Mouse (Mus musculus): ENCODE results near the gene Abcg4.
"Not testable (repeated sequence)": the region's sequence is repeated elsewhere in the genome, so short reads cannot be mapped to it uniquely, and the experiment has no call there.

Abcg4 gene

DNA sequence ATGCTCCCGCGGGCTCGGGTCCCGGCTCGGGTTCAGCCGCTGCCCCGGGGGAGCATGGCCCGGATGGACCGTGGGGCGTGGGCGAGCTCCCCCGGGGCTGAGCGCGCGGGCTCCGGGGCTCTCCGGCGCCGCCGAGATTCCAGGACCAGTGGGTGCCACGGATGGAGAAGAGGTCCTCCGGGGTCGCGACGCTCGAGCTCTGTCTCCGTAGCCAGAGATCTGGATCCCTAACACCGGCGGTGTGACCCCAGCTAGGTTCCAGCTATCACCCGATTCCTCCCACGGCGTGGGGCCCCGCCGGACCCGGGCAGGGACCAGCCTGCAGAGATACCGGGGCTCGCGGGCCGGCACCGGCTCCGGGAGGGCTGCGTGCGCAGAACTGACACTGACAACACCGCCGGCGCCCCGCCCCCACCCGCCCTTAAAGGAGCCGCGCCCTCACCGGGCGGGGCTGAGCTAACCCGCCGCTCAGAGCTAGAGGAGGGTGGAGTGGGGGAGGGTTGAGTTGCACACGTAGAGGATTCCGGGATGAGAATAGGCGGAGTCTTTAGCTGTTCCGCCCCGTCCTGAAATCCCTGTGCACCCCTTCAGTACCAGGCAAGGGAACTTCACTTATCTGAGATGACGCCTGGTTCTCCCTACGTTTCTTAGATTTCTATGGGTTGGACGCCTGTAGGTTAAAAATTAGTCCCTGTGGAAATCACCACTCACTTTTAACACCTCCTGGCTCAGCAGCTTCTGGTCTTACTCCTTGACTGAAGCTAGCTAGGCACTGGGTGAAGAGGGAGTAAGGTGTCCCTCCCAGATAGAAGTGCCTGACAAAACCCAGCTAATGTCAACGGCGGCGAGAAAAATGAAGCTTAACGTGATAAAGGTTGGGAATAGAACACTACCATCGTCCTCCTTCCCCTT is 31.7 kb upstream of the Abcg4 start, which contains the start of gene C2cd2l:
C2cd2l (minus strand) TSS at position 399 of the 912 bp plus-strand sequence.
- DNase-seq (ENCODE audit: low spot score), result peak; percentile 95

- no peak for DNase-seq (ENCODE audit: low spot score)
Observed at GRCm38 (mm10) chr9:44319105-44319886, 30.9 kb upstream of the Abcg4 start.

- no peak for DNase-seq (ENCODE audit: low spot score)
Observed at GRCm38 (mm10) chr9:44318826-44319095, 30.3 kb upstream of the Abcg4 start.

DNA sequence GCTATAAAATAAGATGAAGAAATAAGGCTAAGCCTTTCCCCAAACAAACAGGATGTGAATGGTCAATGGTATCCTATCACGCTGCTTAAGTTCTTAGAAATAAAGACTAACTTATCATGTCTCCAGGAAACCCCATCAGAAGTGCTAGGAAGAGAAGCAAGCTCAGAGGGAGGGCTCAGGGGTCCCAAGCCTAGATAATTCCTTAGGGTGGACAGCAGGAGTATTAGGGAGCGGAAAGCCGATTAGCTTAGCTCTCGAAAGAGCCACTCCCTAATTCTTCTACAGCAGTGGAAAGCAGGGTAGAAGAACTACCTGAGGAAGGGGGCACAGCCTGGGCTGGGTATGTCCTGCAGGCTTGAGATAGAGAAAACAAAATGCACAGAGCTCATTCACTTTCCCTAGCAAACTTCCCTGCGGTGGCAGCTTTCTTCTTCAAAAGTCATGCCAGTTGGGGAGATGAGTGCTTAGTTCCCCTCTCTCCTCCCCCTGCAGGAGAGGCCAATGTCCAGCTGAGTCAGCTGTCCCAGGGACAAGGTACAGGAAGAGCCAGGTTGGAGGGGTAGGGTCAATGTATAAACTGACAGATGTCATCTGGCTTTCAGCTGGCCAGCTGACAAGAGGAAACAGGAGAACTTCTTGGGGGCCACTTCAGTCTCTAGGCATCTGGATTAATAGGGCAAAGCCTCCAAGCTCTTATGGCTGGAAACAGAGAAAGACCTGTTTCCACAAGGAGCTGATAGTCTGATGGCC is 29.8 kb upstream of the Abcg4 start:
- DNase-seq (ENCODE audit: low spot score), result no peak

DNA sequence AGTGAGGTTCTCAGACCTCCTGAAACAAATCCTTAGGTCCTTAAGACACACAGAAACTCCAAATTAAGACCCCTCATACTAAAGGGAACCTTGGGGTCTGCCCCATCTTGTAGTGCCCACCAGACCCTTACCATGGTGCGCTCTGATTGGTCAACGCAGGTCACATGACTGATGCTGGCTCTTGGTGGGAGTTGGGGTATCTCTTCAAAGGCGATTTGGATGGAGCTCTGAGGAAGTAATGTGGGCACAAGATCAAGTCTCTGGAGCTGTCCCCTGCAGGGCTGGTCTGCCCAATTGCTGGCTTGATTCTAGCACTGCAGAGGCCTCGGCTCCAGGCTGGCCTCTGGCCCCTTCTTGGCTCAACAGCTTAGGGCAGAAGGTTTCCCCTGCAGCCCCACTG is 29.0 kb upstream of the Abcg4 start:
- DNase-seq (ENCODE audit: low spot score), result no peak

DNA sequence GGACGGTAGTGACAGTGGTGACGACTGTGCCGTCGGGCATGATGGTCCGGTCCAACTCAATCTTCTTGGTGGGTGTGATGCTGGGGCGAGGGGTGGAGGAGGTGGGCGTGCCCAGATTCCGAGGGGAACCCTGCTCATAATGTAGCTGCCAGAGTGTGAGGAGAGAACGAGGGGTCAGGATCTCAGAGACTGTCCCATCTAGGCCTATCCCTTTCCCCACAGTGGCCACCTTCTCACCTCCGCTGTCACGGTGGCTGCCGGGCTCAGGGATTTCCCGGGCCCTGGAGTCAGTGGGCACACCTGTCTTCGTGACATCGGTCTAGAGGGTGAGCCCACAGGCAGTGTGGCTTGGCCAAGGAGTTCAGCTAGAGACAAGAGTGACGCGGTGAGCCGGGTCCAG is 26.5 kb upstream of the Abcg4 start:
- no peak for DNase-seq (ENCODE audit: low spot score)

DNA sequence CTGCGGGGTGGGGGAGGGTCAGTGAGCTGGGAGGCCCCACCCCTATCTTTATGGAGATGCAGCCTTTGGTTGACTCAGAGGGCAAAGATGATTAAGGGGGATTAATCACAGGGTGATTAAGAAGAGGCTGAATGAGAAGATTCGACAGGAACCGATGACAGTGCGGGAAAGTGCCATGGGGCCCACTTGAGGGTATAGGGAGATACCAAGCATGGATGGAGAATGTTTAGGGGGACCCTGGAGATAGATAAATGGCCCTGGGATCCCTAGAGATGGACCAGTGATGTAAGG is 25.8 kb upstream of the Abcg4 start:
- DNase-seq (ENCODE audit: low spot score), result no peak

DNA sequence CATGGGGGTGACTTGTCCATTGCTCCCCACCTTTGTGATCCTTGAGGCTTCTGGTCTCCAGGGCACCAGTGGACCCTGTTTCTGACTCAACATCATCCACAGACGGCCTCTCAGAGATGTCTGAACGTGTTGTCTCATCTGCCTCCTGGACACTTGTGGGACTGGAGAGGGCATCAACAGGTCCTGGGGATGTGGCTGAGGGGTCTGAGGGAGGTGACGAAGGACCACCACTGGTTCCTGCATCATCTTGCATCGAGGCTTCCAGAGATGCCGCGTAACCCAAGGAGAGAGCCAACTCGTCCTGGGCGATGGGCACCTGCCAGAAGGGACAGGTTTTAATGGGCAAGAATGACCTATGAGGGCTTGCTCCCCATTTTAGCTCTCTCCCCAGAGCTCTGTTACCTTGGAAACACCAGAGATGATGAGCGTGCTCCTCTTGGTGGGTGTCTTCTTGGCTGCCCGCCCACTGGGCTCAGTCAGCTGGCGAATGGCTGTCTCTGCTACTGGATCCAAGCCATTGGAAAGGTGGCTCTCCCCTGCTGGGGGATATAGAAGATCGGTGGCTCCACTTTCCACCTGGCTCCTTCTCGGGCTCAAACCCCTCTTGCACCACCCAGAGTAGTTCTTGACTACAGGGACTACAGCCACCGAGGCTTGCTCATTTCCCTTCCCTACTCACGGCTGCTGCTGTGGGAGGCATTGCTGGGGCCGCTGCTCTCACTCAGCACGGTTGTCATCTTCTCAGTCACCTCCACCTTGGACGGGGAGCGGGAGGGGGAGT is 25.3 kb upstream of the Abcg4 start:
- peak; percentile 79 for DNase-seq (ENCODE audit: low spot score)

GRCm38 (mm10) chr9:44311136-44312134 is 23.0 kb upstream of the Abcg4 start:
- no peak for DNase-seq (ENCODE audit: low spot score)

DNA sequence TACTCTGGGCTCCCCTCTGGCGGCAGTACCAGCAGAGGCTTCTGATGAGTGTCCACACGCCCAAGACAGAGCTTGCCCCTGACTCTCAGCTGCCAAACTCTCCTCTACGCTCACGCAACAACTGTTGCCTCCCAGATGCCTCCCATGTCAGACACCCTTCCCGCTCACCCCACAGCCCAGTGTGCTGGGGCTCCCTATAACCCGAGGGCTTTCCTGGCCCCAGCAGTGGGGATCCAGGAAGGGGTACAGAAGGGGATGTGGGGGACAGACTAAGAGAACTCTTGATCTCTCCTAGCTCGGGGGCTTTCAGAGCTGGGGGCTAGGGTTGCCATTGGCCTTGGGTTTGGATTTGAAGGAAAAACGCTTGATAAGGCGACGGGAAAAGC is 22.3 kb upstream of the Abcg4 start:
- no peak for DNase-seq (ENCODE audit: low spot score)

GRCm38 (mm10) chr9:44309756-44310155 is 21.3 kb upstream of the Abcg4 start:
- DNase-seq (ENCODE audit: low spot score), result no peak

DNA sequence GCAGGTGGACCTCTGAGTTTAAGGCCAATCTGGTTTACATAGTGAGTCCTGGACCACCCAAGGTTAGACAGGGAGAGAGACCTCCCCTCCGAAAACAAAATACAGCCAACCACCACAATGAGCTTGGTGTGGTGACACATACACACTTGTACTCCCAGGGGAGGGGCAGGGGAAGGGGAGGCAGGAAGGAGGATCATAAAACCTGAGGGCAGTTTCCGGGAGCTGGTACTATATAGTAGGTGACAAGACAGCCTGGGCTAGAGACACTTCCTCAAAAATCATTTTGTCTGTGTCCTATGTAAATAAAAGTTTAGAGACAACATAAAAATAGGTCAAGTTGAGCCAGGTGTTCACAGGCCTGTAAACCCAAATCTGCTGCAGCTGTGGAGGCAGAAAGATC is 18.8 kb upstream of the Abcg4 start:
- no peak for DNase-seq (ENCODE audit: low spot score)

GRCm38 (mm10) chr9:44306532-44306931 is 18.1 kb upstream of the Abcg4 start:
- no peak for DNase-seq (ENCODE audit: low spot score)

DNA sequence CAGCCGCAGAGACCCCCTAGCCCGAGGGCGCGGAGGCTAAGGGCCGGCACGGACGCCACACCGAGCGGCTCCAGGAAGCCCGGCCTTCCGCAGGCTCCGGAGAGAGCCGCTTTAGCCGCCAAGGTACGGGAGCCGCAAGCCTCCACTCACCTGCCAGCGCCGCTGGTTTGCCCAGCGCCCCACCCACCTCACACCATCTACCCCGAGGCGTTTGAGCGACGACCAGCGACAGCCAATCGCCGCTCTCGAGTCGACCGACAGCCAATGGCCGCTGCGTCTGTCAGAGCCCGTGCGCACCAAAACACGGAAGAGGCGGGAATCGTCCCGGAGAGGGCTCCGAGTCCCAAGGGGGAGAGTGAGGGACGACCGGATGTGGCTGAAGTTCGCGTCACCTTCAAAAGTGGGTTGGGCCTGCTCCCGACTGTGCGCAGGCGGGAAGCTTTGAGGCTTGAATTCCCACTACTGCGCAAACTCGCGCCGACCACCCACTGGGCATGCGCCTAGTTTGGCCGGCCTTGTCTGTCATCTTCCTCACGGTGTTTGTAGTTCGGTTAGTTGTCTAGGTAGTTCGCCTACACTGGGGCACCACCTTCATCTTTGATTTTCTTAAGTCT is 17.2 kb upstream of the Abcg4 start, which contains the start of gene Hinfp:
Hinfp (minus strand) TSS at position 206 of the 614 bp plus-strand sequence.
- peak; percentile 98 for DNase-seq (ENCODE audit: low spot score)

GRCm38 (mm10) chr9:44300001-44300400 is 11.6 kb upstream of the Abcg4 start:
- not testable (repeated sequence) for DNase-seq (ENCODE audit: low spot score)

DNA sequence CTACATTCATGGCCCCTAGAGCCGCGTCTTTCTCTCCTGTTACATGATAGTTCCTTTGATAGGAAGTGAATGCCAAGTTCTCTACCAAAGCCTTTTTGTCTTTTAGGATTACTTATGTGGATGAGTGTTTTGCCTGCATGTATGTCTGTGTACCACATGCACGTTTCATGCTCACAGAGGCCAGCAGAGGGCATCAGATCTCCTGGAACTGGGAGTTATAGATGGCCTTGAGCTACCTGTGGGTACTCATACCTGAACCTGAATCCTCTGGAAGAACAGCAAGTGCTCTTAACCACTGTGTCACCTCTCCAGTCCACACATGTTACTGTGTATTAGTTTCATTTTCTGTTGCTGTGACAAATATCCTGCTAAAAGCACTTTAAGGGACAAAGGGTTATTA is 4.1 kb upstream of the Abcg4 start:
- DNase-seq (ENCODE audit: low spot score), result no peak

DNA sequence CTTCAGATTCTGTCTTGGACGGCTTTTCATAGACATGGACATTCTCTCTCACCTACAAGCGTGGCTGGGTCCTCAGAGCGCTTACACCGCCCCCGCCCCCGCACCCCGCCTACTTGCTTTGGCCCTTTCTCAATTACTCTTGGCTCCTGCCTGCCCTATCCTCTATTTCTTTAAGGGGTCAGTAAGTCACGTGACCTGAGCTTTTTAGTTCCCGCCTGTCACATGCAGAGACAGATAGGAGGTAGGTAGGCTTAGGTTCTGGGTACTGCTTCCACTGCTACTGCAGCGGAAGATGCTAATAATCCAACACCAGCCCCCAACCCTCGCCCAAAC is 510 bp upstream of the Abcg4 start:
- DNase-seq (ENCODE audit: low spot score), result no peak

GRCm38 (mm10) chr9:44287401-44288075 is 877 bp downstream of the Abcg4 start:
- no peak for DNase-seq (ENCODE audit: low spot score)

DNA sequence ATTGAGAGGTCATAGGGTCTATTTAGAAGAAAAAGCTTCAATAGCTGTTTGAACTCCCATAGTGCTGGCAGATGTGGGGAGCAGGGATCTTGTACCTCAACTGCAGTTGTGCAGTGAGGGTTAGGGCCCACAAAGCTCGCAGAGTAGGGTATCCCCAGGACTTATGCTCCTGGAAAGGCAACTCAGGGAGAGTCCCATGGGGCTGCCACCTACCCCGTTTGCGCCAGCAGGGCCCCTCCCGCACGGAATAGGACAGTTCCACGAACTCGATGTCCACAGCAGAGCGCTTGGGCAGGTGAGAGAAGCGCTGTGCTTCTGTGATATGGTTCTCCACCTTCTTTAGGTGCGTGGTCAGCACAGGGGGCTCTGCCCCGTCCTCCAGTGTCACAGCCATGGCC is 1.4 kb downstream of the Abcg4 start:
- DNase-seq (ENCODE audit: low spot score), result no peak

Measured in layer of hippocampus, adult 11-12 months (tissue).